Mouse (Mus musculus) adrenal gland, adult 18-20 months (tissue): ENCODE measurements around the gene Htra1. TPM values are rescaled to one million over a fixed set of nuclear protein-coding genes. Genes with fewer than 3 reads are reported as not detected.

Experiments used
- DNase-seq, 2 experiments: peaks; one replicate each; pipeline ENCODE4 v3.0.0; 2021 to 2022; ENCODE audit warnings: low spot score in 2 of 2
- microRNA-seq, 2 experiments: library from miRNA; unstranded; fragments of <30 nt; microRNA quantifications; one replicate each; pipeline ENCODE4 v1.2.0; 2021; ENCODE audit warnings: borderline number of aligned reads in 2 of 2
- total RNA-seq, 2 experiments: library from RNA; stranded (reverse); gene quantifications; 1 replicate in 1 of 2; 2 replicates in 1 of 2; pipeline ENCODE4 v1.2.3; 2021

Htra1 gene
- total RNA-seq, 2 experiments from 2014 or later: 31.8 to 79.5 TPM

- DNase-seq: no peak
Observed at GRCm38 (mm10) chr7:131001976-131002726, 66.2 kb downstream of the Htra1 start.

DNA sequence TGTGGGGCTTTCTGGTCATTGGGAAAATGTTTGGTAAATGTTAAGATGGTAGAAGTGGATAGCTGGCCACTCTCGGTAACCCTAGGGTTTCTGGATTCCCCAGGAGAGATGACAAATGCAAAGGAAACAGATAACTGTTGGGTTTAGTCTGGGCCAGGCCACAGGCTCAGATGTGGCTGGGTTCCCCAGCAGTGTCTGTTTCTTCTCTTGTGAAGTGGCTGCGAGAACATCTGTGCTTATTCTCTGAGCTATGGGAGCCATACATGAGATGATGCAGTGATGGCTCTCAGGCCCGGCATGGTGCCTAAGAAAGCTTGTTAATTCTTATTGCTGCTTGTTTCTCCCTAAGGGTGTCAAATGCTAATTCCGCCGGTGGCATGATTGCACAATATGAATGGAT, 68.2 kb downstream of the Htra1 start:
- DNase-seq: no peak

DNA sequence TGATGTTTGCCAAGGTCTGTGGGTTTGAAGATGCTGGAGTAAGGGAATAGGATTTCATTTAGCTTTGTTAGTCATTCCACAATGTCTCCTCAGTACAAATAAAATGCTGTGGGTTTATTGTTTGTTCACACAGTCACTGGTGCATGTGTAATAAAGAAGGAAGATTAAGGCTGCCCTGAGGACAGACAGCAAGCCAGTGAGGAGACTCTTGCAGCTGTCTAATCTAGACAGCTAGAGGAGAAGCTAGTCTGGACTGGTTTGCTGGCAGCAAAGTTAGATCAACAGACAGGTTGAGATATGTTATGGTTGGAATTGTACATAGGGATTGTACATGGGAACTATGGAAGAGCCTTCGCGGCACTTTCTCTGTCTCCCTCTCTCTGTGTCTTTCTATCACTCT, 71.3 kb downstream of the Htra1 start:
- no peak for DNase-seq

- no peak for DNase-seq
Observed at GRCm38 (mm10) chr7:131009178-131009577, 73.3 kb downstream of the Htra1 start.

DNA sequence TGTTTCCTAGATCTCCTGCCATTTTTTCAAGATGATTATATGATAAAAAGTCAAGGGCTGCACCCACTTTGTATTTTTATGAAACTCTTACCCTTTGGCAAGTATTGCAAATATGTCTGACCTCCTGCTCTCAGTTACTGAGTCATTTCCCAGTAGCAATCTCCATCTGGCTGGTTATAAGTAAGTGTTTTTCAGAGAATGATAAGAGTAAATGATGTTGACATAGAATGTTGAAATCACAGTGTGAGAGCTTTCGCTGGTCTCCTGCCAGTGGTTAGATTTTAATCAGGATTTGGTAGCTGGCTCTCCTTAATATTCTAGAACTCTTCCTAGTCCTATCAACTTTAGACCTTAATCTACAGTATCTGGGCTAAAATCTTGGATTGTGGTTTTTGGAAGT, 76.0 kb downstream of the Htra1 start:
- no peak for DNase-seq

DNA sequence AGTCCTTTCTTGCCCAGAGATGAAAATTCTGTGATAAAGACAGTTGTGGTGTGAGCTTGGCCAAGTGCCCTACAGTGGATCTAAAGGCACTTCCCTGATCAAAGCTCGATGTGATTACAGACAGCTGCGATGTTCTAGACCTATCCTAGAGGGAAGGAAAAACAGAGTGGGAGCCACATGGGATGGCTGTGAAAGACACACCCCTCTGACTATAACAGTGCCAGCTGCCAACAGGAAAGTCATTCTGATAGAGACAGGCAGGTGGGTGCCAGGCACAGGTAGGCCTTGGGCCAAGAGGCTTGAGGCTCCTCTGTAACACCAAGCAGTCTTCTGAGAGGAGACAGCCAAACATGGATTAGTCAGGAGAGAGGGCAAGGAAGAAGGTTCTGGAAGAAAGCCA, 83.3 kb downstream of the Htra1 start:
- no peak for DNase-seq

- no peak for DNase-seq
Observed at GRCm38 (mm10) chr7:131024807-131025206, 88.9 kb downstream of the Htra1 start.

DNA sequence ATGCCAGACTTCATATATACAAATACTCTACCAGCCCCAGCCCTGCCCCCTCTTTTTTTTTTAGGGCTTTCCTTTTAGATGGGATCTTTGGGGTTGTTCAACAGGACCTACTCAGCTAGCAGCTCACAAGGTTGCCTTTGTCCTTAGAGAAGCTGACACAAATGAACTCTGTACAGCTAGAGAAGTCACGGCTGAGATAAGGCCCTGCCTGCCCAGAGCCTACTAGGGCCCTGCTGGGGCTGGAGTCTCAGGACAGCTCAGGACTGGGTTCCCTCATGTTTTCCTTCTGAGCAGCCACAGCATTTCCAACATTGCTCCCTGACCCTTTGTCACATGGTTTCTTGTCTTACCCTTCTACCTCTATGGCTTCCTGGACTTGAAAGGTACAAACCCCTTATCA, 91.6 kb downstream of the Htra1 start:
- DNase-seq: no peak

GRCm38 (mm10) chr7:131031755-131032154, 95.8 kb downstream of the Htra1 start, which contains the start of gene Dmbt1:
Gene Dmbt1 (plus strand): TSS chr7:131032053.
- no peak for DNase-seq

Small RNAs within 50 kb of the gene (microRNA-seq; reads per million reads assigned to microRNA genes)
- 0 to 0.47 reads per million in 2 experiments for gene Mir7061

Other genes starting within 250 kb of the Htra1 start
- not detected for gene Btbd16, start 162.0 kb upstream of the Htra1 start, total RNA-seq
- gene Plekha1, start 70.4 kb upstream of the Htra1 start, total RNA-seq: 10 to 100 TPM; 24.8 to 28.9 TPM
- gene Dmbt1, start 95.9 kb downstream of the Htra1 start, total RNA-seq: not detected
- gene 4933402N03Rik, start 210.2 kb downstream of the Htra1 start, total RNA-seq: not detected
- gene 5430419D17Rik, start 238.3 kb downstream of the Htra1 start, total RNA-seq: not detected